Mouse (Mus musculus) C2C12 (cell line): ENCODE measurements around the gene Kif1c. TPM values are rescaled to one million over a fixed set of nuclear protein-coding genes. Genes with fewer than 3 reads are reported as not detected.
"Not testable (repeated sequence)": the region's sequence is repeated elsewhere in the genome, so short reads cannot be mapped to it uniquely, and the experiment has no call there.

Experiments used
- H3K27me3 ChIP-seq: one replicate; pipeline ENCODE4 v1.6.1; 2011; ENCODE audit not compliant: control insufficient read depth, insufficient read depth, insufficient read length
- H3K36me3 ChIP-seq: one replicate; pipeline ENCODE4 v1.6.1; 2011; ENCODE audit not compliant: control insufficient read depth, insufficient read depth
- H3K4me3 ChIP-seq: one replicate; pipeline ENCODE4 v1.5.1; 2011; ENCODE audit warnings: mild to moderate bottlenecking, control low read depth; ENCODE audit not compliant: poor library complexity, insufficient read depth, severe bottlenecking
- H3K79me2 ChIP-seq: one replicate; pipeline ENCODE4 v1.6.1; 2011; ENCODE audit not compliant: control insufficient read depth, insufficient read depth
- H3K79me3 ChIP-seq: one replicate; pipeline ENCODE4 v1.6.1; 2011; ENCODE audit warnings: low read depth, control low read depth
- H3ac ChIP-seq: one replicate; pipeline ENCODE3; 2011; ENCODE audit warnings: low read depth; ENCODE audit not compliant: control insufficient read depth, insufficient read length
- CEBPB ChIP-seq: IDR thresholded peaks from one replicate; pipeline ENCODE4 v1.6.1; 2011; ENCODE audit warnings: low read depth, mild to moderate bottlenecking, control low read depth, moderate library complexity
- CTCF ChIP-seq: IDR thresholded peaks from one replicate; pipeline ENCODE4 v1.5.1; 2011; ENCODE audit not compliant: control insufficient read depth, insufficient read depth, insufficient read length
- FOSL1 ChIP-seq: IDR thresholded peaks from one replicate; pipeline ENCODE4 v1.8.0; 2011; ENCODE audit warnings: mild to moderate bottlenecking, low read length; ENCODE audit not compliant: poor library complexity, insufficient read depth, severe bottlenecking
- MAX ChIP-seq: IDR thresholded peaks from one replicate; pipeline ENCODE4 v1.6.1; 2011; ENCODE audit warnings: mild to moderate bottlenecking, control low read depth
- MYOD1 ChIP-seq: IDR thresholded peaks from one replicate; pipeline ENCODE4 v1.6.1; 2011; ENCODE audit warnings: low read depth; ENCODE audit not compliant: control insufficient read depth, insufficient read length
- MYOG ChIP-seq: IDR thresholded peaks from one replicate; pipeline ENCODE4 v1.6.1; 2011; ENCODE audit not compliant: control insufficient read depth, insufficient read length; ENCODE audit errors: extremely low read depth
- USF1 ChIP-seq: IDR thresholded peaks from one replicate; pipeline ENCODE4 v1.6.1; 2011; ENCODE audit warnings: low read depth, mild to moderate bottlenecking, control low read depth, moderate library complexity
- polyA plus RNA-seq: library from polyadenylated mRNA; unstranded; fragments of >200 nt; fragmentation: generic; extraction: Trizol; gene quantifications from one replicate; pipeline ENCODE4 v1.2.1, GENCODE M21; 2012; ENCODE audit warnings: missing spikeins

The Kif1c gene
- polyA plus RNA-seq, 1 experiment: 99.8 TPM

GRCm38 (mm10) chr11:70747876-70748545, 47.7 kb downstream of the Kif1c start:
- no peak overlapping the region for H3ac ChIP-seq
- H3K36me3 ChIP-seq: no peaks in the 10 kb centered on the region
- H3K27me3 ChIP-seq: no peaks in the 10 kb centered on the region
- TF ChIP-seq CEBPB: peak; percentile 6
- TF ChIP-seq CTCF: no peak
- no peaks in the 10 kb centered on the region for H3K79me2 ChIP-seq
- no peak overlapping the region for H3K4me3 ChIP-seq
- H3K79me3 ChIP-seq: no peaks in the 10 kb centered on the region

GRCm38 (mm10) chr11:70752337-70753017, 52.1 kb downstream of the Kif1c start:
- Histone ChIP-seq H3K4me3 (no peak overlapping the region), H3K79me2 (no peaks in the 10 kb centered on the region), H3K79me3 (no peaks in the 10 kb centered on the region), H3K27me3 (no peaks in the 10 kb centered on the region), H3K36me3 (no peaks in the 10 kb centered on the region), H3ac (no peak overlapping the region)
- no peak for TF ChIP-seq CEBPB
- TF ChIP-seq MYOG: no peak
- TF ChIP-seq USF1: no peak
- no peak for TF ChIP-seq MAX
- no peak for TF ChIP-seq CTCF
- no peak for TF ChIP-seq MYOD1
- no peak for TF ChIP-seq FOSL1

- H3K79me2 ChIP-seq: no peaks in the 10 kb centered on the region
- H3K27me3 ChIP-seq: no peaks in the 10 kb centered on the region
- H3K79me3 ChIP-seq: no peaks in the 10 kb centered on the region
- no peak overlapping the region for H3K4me3 ChIP-seq
- TF ChIP-seq MYOD1: no peak
- TF ChIP-seq MAX: no peak
- no peak for TF ChIP-seq CEBPB
- no peak for TF ChIP-seq USF1
- TF ChIP-seq CTCF: no peak
- no peak for TF ChIP-seq FOSL1
- no peak for TF ChIP-seq MYOG
- H3K36me3 ChIP-seq: no peaks in the 10 kb centered on the region
- no peak overlapping the region for H3ac ChIP-seq
Observed at GRCm38 (mm10) chr11:70753146-70753545, 52.8 kb downstream of the Kif1c start.

- Histone ChIP-seq H3ac (no peak overlapping the region), H3K79me3 (no peaks in the 10 kb centered on the region), H3K27me3 (no peaks in the 10 kb centered on the region), H3K79me2 (no peaks in the 10 kb centered on the region), H3K36me3 (no peaks in the 10 kb centered on the region), H3K4me3 (no peak overlapping the region)
- TF ChIP-seq FOSL1: no peak
- TF ChIP-seq MYOD1: no peak
- no peak for TF ChIP-seq CEBPB
- TF ChIP-seq CTCF: no peak
Observed at GRCm38 (mm10) chr11:70754476-70754875, 54.1 kb downstream of the Kif1c start.

- H3K27me3 ChIP-seq: no peaks in the 10 kb centered on the region
- TF ChIP-seq CTCF: no peak
- TF ChIP-seq MAX: no peak
- TF ChIP-seq MYOD1: no peak
- no peak for TF ChIP-seq MYOG
- no peak for TF ChIP-seq CEBPB
- no peak for TF ChIP-seq FOSL1
- no peak overlapping the region for H3K4me3 ChIP-seq
- H3K36me3 ChIP-seq: no peaks in the 10 kb centered on the region
- no peaks in the 10 kb centered on the region for H3K79me3 ChIP-seq
- no peaks in the 10 kb centered on the region for H3K79me2 ChIP-seq
- H3ac ChIP-seq: no peak overlapping the region
Observed at GRCm38 (mm10) chr11:70754958-70755357, 54.6 kb downstream of the Kif1c start.

GRCm38 (mm10) chr11:70755645-70756044, 55.3 kb downstream of the Kif1c start:
- Histone ChIP-seq H3K4me3 (no peak overlapping the region), H3K79me3 (no peaks in the 10 kb centered on the region), H3ac (no peak overlapping the region), H3K36me3 (no peaks in the 10 kb centered on the region), H3K79me2 (no peaks in the 10 kb centered on the region), H3K27me3 (no peaks in the 10 kb centered on the region)
- peak; percentile 49 for TF ChIP-seq CTCF
- no peak for TF ChIP-seq MAX

- H3K27me3 ChIP-seq, H3K4me3 ChIP-seq, H3K36me3 ChIP-seq, H3K79me2 ChIP-seq, H3K79me3 ChIP-seq, H3ac ChIP-seq: not testable (repeated sequence)
Observed at GRCm38 (mm10) chr11:70760446-70760845, 60.1 kb downstream of the Kif1c start.
